Mouse (Mus musculus) thymus, adult 2 months (tissue): ENCODE results near the gene Tdrd5.

ENCODE experiments used
- CTCF ChIP-seq: fragments of 200-500 bp; IDR thresholded peaks from 2 replicates; pipeline ENCODE4 v1.5.1; 2012; ENCODE audit warnings: mild to moderate bottlenecking, control low read depth, low read length, moderate library complexity, borderline replicate concordance; ENCODE audit not compliant: control insufficient read depth, poor library complexity, insufficient read depth; ENCODE audit errors: extremely low read depth
- POLR2A ChIP-seq: fragments of 200-500 bp; IDR thresholded peaks from 2 replicates; pipeline ENCODE4 v1.6.1; 2012; ENCODE audit warnings: mild to moderate bottlenecking, low read length, control low read depth, moderate library complexity; ENCODE audit not compliant: control insufficient read depth, poor library complexity, insufficient read depth; ENCODE audit errors: extremely low read depth

GRCm38 (mm10) chr1:156263946-156264345 is 39.5 kb downstream of the Tdrd5 start:
- TF ChIP-seq POLR2A (no peak), CTCF (no peak)
